Comparison of ENCODE assay signal across 18 mouse cellular contexts in genomic region chr7:135698362-135698761, GRCm38 (mm10).
"Had no signal": no experiment of that assay in that cellular context is flagged by ENCODE, and none has a peak within 500 bp of the region (broad histone marks: within the 10 kb centered on the region; RNA-seq: fewer than 3 reads in every experiment).

No protein-coding gene starts in this region.

- ATAC-seq: liver, postnatal 0 days had no signal

- H3K4me2 ChIP-seq: liver, embryonic 11.5 days; lung, embryonic 14.5 days; midbrain, embryonic 11.5 days; neural tube, embryonic 12.5 days; neural tube, embryonic 15.5 days; stomach, embryonic 15.5 days had no signal

- DNase-seq: kidney, adult 9 months; kidney, postnatal 14 days; kidney, postnatal 4 days; lung, embryonic 14.5 days; lung, postnatal 10 days; lung, postnatal 36 days; midbrain, embryonic 14.5 days; right cerebral cortex, postnatal 25 days; spleen, adult 18-20 months; thymus, postnatal 25 days had no signal

- H3K27ac ChIP-seq: left cerebral cortex, adult 2 months; liver, embryonic 14.5 days; neural tube, embryonic 12.5 days; neural tube, embryonic 15.5 days; stomach, embryonic 15.5 days had no signal

- H3K4me1 ChIP-seq: neural tube, embryonic 12.5 days; neural tube, embryonic 15.5 days; stomach, embryonic 15.5 days had no signal

- H3K4me3 ChIP-seq: left cerebral cortex, adult 2 months; neural tube, embryonic 12.5 days; neural tube, embryonic 15.5 days; stomach, embryonic 15.5 days had no signal

- H3K9me3 ChIP-seq: neural tube, embryonic 12.5 days; neural tube, embryonic 15.5 days; stomach, embryonic 15.5 days had no signal

- H3K9ac ChIP-seq: liver, embryonic 14.5 days; liver, postnatal 0 days; lung, embryonic 14.5 days; neural tube, embryonic 12.5 days; neural tube, embryonic 15.5 days; stomach, embryonic 15.5 days had no signal

- H3K27me3 ChIP-seq: neural tube, embryonic 12.5 days; neural tube, embryonic 15.5 days; stomach, embryonic 15.5 days had no signal
